Mouse (Mus musculus) liver, adult 2 months (tissue): ENCODE results near the gene Ifnz.
"Not testable (repeated sequence)": the region's sequence is repeated elsewhere in the genome, so short reads cannot be mapped to it uniquely, and the experiment has no call there.

Source experiments
- CTCF ChIP-seq: fragments of 200-500 bp; IDR thresholded peaks from 2 replicates; pipeline ENCODE4 v1.5.1; 2011; ENCODE audit warnings: low read depth, low read length, control low read depth
- POLR2A ChIP-seq: fragments of 200-500 bp; IDR thresholded peaks from 2 replicates; pipeline ENCODE4 v1.6.1; 2011; ENCODE audit warnings: low read length, control low read depth; ENCODE audit not compliant: insufficient read depth; ENCODE audit errors: extremely low read depth

DNA sequence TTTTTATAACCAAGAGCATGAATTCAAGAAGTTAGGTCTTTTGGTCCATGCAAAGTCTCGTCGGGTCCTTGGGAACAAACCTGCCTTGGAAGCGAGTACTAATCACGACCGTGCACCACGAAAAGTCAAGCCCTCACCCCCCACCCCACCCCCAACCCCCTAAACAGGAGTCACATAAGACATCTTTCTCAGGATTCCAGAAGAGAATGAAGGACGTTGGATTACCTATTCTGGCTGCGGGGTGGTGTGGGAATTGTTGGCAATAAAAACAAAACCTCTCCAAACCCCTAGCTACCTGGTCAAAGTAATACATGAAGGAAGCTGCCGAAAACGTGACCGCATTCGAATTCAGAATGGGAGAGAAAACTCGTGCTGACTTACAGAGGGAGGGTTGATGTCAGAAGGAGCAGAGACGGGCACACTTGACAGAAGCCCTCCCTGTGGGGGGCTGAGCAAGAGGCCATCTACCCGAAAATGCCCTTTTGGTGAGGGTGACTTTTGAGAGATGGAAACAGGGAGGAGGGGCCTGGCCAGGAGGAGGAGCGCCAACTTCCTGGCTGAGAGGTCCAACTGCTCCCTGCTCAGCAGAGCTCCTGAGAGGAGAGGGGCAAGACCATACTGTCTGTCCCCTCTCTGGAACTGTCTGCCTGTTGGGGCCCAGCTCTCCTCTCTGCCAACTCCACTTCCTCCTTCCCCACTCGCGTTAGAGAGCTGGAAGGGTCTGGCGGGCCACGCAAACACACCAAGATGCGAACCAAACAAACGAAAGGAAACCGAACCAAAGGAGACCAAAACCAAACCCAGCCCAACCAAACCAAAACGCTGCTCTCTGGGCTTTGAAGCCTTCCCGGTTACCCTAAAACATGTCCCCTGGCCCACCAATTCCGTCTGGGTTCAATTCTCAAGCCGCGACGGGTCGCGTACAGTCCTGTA is 25.1 kb upstream of the Ifnz start:
- not testable (repeated sequence) for TF ChIP-seq POLR2A, CTCF
